Mouse (Mus musculus) heart, adult 2 months (tissue): ENCODE data around the gene Krt5. TPM values are rescaled to one million over a fixed set of nuclear protein-coding genes. Genes with fewer than 3 reads are reported as not detected.

ENCODE experiments used
- DNase-seq, 2 experiments: peaks; one replicate each; pipeline ENCODE4 v3.0.0; 2021
- H3K27ac ChIP-seq: fragments of 200-600 bp; 2 replicates; pipeline ENCODE4 v1.8.1; 2022
- H3K27me3 ChIP-seq: fragments of 200-500 bp; 2 replicates; pipeline ENCODE4 v1.6.1; 2012; ENCODE audit warnings: mild to moderate bottlenecking, low read length, inconsistent platforms, mixed read lengths; ENCODE audit not compliant: control insufficient read depth, insufficient read depth
- H3K36me3 ChIP-seq: fragments of 200-500 bp; 2 replicates; pipeline ENCODE4 v1.6.1; 2012; ENCODE audit warnings: low read length, inconsistent platforms; ENCODE audit not compliant: control insufficient read depth, insufficient read depth
- H3K4me1 ChIP-seq: fragments of 200-500 bp; 2 replicates; pipeline ENCODE4 v1.6.1; 2011; ENCODE audit warnings: low read length; ENCODE audit not compliant: control insufficient read depth, insufficient read depth
- H3K4me3 ChIP-seq: fragments of 200-600 bp; 2 replicates; pipeline ENCODE4 v1.8.1; 2022
- H3K79me2 ChIP-seq: fragments of 200-500 bp; replicated peaks from 2 replicates; pipeline ENCODE4 v1.6.1; 2012; ENCODE audit warnings: mild to moderate bottlenecking, inconsistent platforms, low read length, moderate library complexity, mixed read lengths; ENCODE audit not compliant: control insufficient read depth, insufficient read depth
- H3K9ac ChIP-seq: fragments of 200-500 bp; 2 replicates; pipeline ENCODE4 v1.6.1; 2012; ENCODE audit warnings: low read depth, mild to moderate bottlenecking, control low read depth, inconsistent platforms, low read length, mixed read lengths
- CTCF ChIP-seq: fragments of 200-600 bp; IDR thresholded peaks from 2 replicates; pipeline ENCODE4 v1.8.1; 2022; ENCODE audit warnings: antibody characterized with exemption, mild to moderate bottlenecking, moderate library complexity
- EP300 ChIP-seq: fragments of 200-500 bp; IDR thresholded peaks from 2 replicates; pipeline ENCODE4 v1.6.1; 2011; ENCODE audit warnings: low read depth, low read length, control low read depth; ENCODE audit not compliant: insufficient read depth
- POLR2A ChIP-seq: fragments of 200-500 bp; IDR thresholded peaks from 2 replicates; pipeline ENCODE4 v1.6.1; 2011; ENCODE audit warnings: mild to moderate bottlenecking, low read depth, low read length, control low read depth; ENCODE audit not compliant: insufficient read depth
- WGBS: fragments of 180-500 bp; shearing (Covaris S2); methylation state at CpG from one replicate; pipeline ENCODE4 v1.1.7; 2018; 5-methylcytosine and 5-hydroxymethylcytosine counted together
- intact Hi-C: fragments of 180-260 bp; cut with DNase I; formaldehyde crosslinking; loops from one replicate; pipeline ENCODE4 v1.15.1; 2025
- polyA plus RNA-seq: library from polyadenylated mRNA; depleted of rRNA; stranded (reverse); fragments of >200 nt; gene quantifications from 2 replicates; pipeline ENCODE4 v1.2.3, GENCODE M21; 2012
- total RNA-seq, 2 experiments: library from RNA; stranded (reverse); gene quantifications; 2 replicates each; pipeline ENCODE4 v1.2.3; 2021

Krt5 gene
- total and polyA plus RNA-seq, 3 experiments: 0.23 to 1.3 TPM; not detected in 1

DNA sequence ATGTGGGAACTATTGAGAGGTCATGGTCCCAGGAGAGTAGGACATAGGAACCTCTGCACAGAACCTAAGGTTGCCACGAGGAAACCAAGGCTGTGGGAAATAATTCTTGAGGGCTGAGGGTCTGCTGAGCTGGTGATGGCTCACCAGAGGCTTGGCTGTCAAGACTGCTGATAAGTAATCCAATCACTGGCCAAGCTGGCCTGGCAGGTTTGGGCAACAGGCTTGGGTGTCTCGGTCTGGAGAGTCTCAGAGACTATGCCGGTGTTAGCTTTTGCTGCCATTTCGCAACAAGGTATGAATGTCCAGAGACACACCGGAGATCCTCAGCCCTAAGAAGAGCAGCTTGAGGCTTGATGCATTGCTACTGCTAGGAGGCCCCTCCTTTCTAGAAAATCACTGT is 1.7 kb upstream of the Krt5 start:
- intact Hi-C loops: no loop called here
- H3K4me3 ChIP-seq: no peak overlapping the region
- H3K79me2 ChIP-seq: no peaks in the 10 kb centered on the region
- TF ChIP-seq POLR2A: no peak
- no peak for TF ChIP-seq CTCF
- TF ChIP-seq EP300: no peak
- H3K36me3 ChIP-seq: no peaks in the 10 kb centered on the region
- H3K27me3 ChIP-seq: no peaks in the 10 kb centered on the region
- no peak for DNase-seq
- 71% methylated on average over 5 of the region's 5 CpGs for WGBS
- no peak overlapping the region for H3K9ac ChIP-seq
- no peak overlapping the region for H3K27ac ChIP-seq
- no peaks in the 10 kb centered on the region for H3K4me1 ChIP-seq

GRCm38 (mm10) chr15:101713731-101714130 is 1.0 kb upstream of the Krt5 start:
- Histone ChIP-seq H3K4me3 (no peak overlapping the region), H3K27ac (no peak overlapping the region), H3K27me3 (no peaks in the 10 kb centered on the region), H3K9ac (no peak overlapping the region), H3K4me1 (no peaks in the 10 kb centered on the region), H3K36me3 (no peaks in the 10 kb centered on the region), H3K79me2 (no peaks in the 10 kb centered on the region)
- intact Hi-C loops: no loop called here
- no peak for TF ChIP-seq POLR2A
- WGBS: 51% methylated on average over 8 of the region's 8 CpGs
- no peak for DNase-seq

DNA sequence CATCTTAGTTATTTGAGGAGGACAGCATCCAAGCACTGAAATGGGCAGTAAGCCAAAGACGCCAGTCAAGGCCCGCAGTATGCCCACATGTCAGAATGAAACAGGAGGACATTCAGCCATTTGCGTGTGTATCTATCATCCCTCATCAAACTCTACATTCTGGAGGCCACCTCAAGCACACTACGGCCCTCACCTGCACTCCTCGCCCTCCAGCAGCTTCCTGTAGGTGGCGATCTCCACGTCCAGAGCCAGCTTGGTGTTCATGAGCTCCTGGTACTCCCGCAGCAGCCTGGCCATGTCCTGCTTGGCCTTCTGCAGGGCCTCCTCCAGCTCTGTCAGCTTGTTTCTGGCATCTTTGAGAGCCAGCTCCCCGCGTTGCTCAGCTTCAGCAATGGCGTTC is 4.0 kb downstream of the Krt5 start:
- no peaks in the 10 kb centered on the region for H3K79me2 ChIP-seq
- no peaks in the 10 kb centered on the region for H3K27me3 ChIP-seq
- intact Hi-C loops: no loop called here
- H3K4me1 ChIP-seq: no peaks in the 10 kb centered on the region
- DNase-seq: no peak
- no peaks in the 10 kb centered on the region for H3K36me3 ChIP-seq
- H3K9ac ChIP-seq: no peak overlapping the region
- H3K27ac ChIP-seq: no peak overlapping the region
- no peak overlapping the region for H3K4me3 ChIP-seq
- 63% methylated on average over 11 of the region's 11 CpGs for WGBS
- TF ChIP-seq EP300: no peak

DNA sequence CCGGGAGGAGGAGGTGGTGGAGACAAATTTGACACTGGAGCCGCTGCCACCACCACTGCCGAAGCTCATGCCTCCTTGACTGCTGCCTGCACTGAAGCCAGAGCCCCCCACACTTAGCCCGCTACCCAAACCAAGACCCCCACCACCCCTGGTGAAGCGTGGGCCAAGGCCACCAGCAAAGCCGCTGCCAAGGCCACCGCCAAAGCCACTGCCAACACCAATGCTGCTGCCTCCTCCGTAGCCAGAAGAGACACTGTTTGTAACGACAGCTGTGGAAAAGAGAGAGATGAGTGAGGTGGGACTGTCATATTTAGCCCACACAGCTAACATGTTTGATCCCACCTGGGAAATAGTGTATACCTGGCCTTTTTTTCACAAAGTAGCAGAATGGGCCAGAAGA is 5.2 kb downstream of the Krt5 start:
- Histone ChIP-seq H3K36me3 (no peaks in the 10 kb centered on the region), H3K4me1 (no peaks in the 10 kb centered on the region), H3K27ac (no peak overlapping the region), H3K79me2 (no peaks in the 10 kb centered on the region), H3K4me3 (no peak overlapping the region), H3K27me3 (no peaks in the 10 kb centered on the region), H3K9ac (no peak overlapping the region)
- TF ChIP-seq EP300: no peak
- no peak for TF ChIP-seq POLR2A
- TF ChIP-seq CTCF: no peak
- intact Hi-C loops: no loop called here
- 78% methylated on average over 9 of the region's 9 CpGs for WGBS
- DNase-seq: no peak

GRCm38 (mm10) chr15:101704066-101704465 is 8.6 kb downstream of the Krt5 start:
- Histone ChIP-seq H3K4me1 (no peaks in the 10 kb centered on the region), H3K36me3 (no peaks in the 10 kb centered on the region), H3K27ac (no peak overlapping the region), H3K27me3 (no peaks in the 10 kb centered on the region), H3K79me2 (no peaks in the 10 kb centered on the region), H3K4me3 (no peak overlapping the region), H3K9ac (no peak overlapping the region)
- intact Hi-C loops: no loop called here
- no peak for DNase-seq
- no peak for TF ChIP-seq POLR2A
- TF ChIP-seq CTCF: peak; percentile 33
- WGBS: 67% methylated on average over 4 of the region's 4 CpGs

GRCm38 (mm10) chr15:101702380-101702779 is 10.3 kb downstream of the Krt5 start:
- no peaks in the 10 kb centered on the region for H3K4me1 ChIP-seq
- no peak overlapping the region for H3K9ac ChIP-seq
- intact Hi-C loops: no loop called here
- TF ChIP-seq EP300: no peak
- H3K4me3 ChIP-seq: no peak overlapping the region
- DNase-seq: no peak
- no peak overlapping the region for H3K27ac ChIP-seq
- no peaks in the 10 kb centered on the region for H3K79me2 ChIP-seq
- WGBS: 36% methylated on average over 2 of the region's 2 CpGs
- no peaks in the 10 kb centered on the region for H3K27me3 ChIP-seq
- H3K36me3 ChIP-seq: no peaks in the 10 kb centered on the region

GRCm38 (mm10) chr15:101699866-101700265 is 12.8 kb downstream of the Krt5 start:
- no peak overlapping the region for H3K27ac ChIP-seq
- TF ChIP-seq POLR2A (no peak), EP300 (no peak), CTCF (no peak)
- H3K9ac ChIP-seq: no peak overlapping the region
- H3K4me3 ChIP-seq: no peak overlapping the region
- H3K36me3 ChIP-seq: no peaks in the 10 kb centered on the region
- WGBS: 71% methylated on average over 8 of the region's 8 CpGs
- intact Hi-C loops: no loop called here
- no peaks in the 10 kb centered on the region for H3K27me3 ChIP-seq
- DNase-seq: no peak
- no peaks in the 10 kb centered on the region for H3K79me2 ChIP-seq
- no peaks in the 10 kb centered on the region for H3K4me1 ChIP-seq
